Mouse (Mus musculus): ENCODE data around the gene Myo1d.

The Myo1d gene

GRCm38 (mm10) chr11:80614949-80615725 is 164.7 kb downstream of the Myo1d start:
- DNase-seq (ENCODE audit: low spot score in 2 of 2) = peak in 1 of 2 experiments; percentile 72

- DNase-seq (ENCODE audit: low spot score in 2 of 2) = peak in 1 of 2 experiments; percentile 82
Measured at GRCm38 (mm10) chr11:80614418-80614817, 165.4 kb downstream of the Myo1d start.

- no peak for DNase-seq (ENCODE audit: low spot score in 2 of 2)
Measured at GRCm38 (mm10) chr11:80613534-80613933, 166.3 kb downstream of the Myo1d start.

GRCm38 (mm10) chr11:80602707-80603441 is 177.0 kb downstream of the Myo1d start:
- peak; percentile 87 to 93 for DNase-seq (ENCODE audit: low spot score in 2 of 2)

GRCm38 (mm10) chr11:80602041-80602458 is 177.8 kb downstream of the Myo1d start:
- DNase-seq (ENCODE audit: low spot score in 2 of 2) = peak in 1 of 2 experiments; percentile 57

- DNase-seq (ENCODE audit: low spot score in 2 of 2) = no peak
Measured at GRCm38 (mm10) chr11:80601040-80601864, 178.6 kb downstream of the Myo1d start.

GRCm38 (mm10) chr11:80595482-80595881 is 184.3 kb downstream of the Myo1d start:
- no peak for DNase-seq (ENCODE audit: low spot score in 2 of 2)

GRCm38 (mm10) chr11:80589387-80589786 is 190.4 kb downstream of the Myo1d start:
- no peak for DNase-seq (ENCODE audit: low spot score in 2 of 2)

- no peak for DNase-seq (ENCODE audit: low spot score in 2 of 2)
Measured at GRCm38 (mm10) chr11:80585761-80586160, 194.1 kb downstream of the Myo1d start.

GRCm38 (mm10) chr11:80585211-80585610 is 194.6 kb downstream of the Myo1d start:
- DNase-seq (ENCODE audit: low spot score in 2 of 2) = no peak

GRCm38 (mm10) chr11:80580494-80580893 is 199.3 kb downstream of the Myo1d start:
- no peak for DNase-seq (ENCODE audit: low spot score in 2 of 2)

GRCm38 (mm10) chr11:80577747-80578640 is 201.8 kb downstream of the Myo1d start:
- DNase-seq (ENCODE audit: low spot score in 2 of 2) = peak; percentile 72 to 90

GRCm38 (mm10) chr11:80575794-80576193 is 204.0 kb downstream of the Myo1d start:
- no peak for DNase-seq (ENCODE audit: low spot score in 2 of 2)

- peak; percentile 52 to 64 for DNase-seq (ENCODE audit: low spot score in 2 of 2)
Measured at GRCm38 (mm10) chr11:80566286-80566685, 213.5 kb downstream of the Myo1d start.

GRCm38 (mm10) chr11:80564975-80565965 is 214.6 kb downstream of the Myo1d start:
- DNase-seq (ENCODE audit: low spot score in 2 of 2) = no peak

- DNase-seq (ENCODE audit: low spot score in 2 of 2) = no peak
Measured at GRCm38 (mm10) chr11:80562479-80562878, 217.3 kb downstream of the Myo1d start.

GRCm38 (mm10) chr11:80560770-80561169 is 219.1 kb downstream of the Myo1d start:
- DNase-seq (ENCODE audit: low spot score in 2 of 2) = no peak

- DNase-seq (ENCODE audit: low spot score in 2 of 2) = peak; percentile 51 to 70
Measured at GRCm38 (mm10) chr11:80555416-80555815, 224.4 kb downstream of the Myo1d start.

GRCm38 (mm10) chr11:80553046-80553445 is 226.8 kb downstream of the Myo1d start:
- DNase-seq (ENCODE audit: low spot score in 2 of 2) = no peak

GRCm38 (mm10) chr11:80551634-80552033 is 228.2 kb downstream of the Myo1d start:
- DNase-seq (ENCODE audit: low spot score in 2 of 2) = peak in 1 of 2 experiments; percentile 50
